Mouse (Mus musculus): ENCODE data around the gene Blzf1. TPM values are rescaled to one million over a fixed set of nuclear protein-coding genes. Genes with fewer than 3 reads are reported as not detected.

Gene Blzf1
- polyA plus RNA-seq, 1 experiment, result 5.0 TPM

DNA sequence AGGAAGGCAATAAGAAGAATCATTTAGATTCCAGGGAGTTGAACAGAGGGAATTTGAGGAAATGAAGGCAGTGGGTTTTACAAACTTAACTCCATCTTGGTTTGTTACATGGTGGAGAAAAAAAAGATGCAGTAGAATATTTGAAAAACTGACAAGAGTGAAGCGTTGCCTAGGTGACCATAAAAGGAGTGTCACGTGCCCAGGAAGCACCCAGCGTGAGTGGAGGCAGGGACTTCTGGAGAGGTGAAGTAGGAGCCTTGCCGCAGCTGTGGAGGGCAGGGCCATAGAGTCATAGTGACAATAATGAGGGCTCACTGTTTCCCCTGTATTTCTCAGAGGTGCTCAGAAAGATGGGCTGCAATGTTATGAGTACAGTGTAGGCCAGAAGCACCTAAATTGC, 28.0 kb downstream of the Blzf1 start:
- Histone ChIP-seq H3ac (ENCODE audit: control insufficient read depth, insufficient read length, low read depth) (no peak overlapping the region), H3K36me3 (ENCODE audit: control insufficient read depth, insufficient read depth) (no peaks in the 10 kb centered on the region), H3K79me2 (ENCODE audit: control insufficient read depth, insufficient read depth) (no peaks in the 10 kb centered on the region), H3K79me3 (ENCODE audit: low read depth) (no peaks in the 10 kb centered on the region), H3K27me3 (ENCODE audit: control insufficient read depth, insufficient read depth, insufficient read length) (no peaks in the 10 kb centered on the region), H3K4me3 (ENCODE audit: insufficient read depth, poor library complexity, severe bottlenecking) (no peak overlapping the region)
- TF ChIP-seq USF1 (IDR thresholded peaks at IDR 0.05; ENCODE audit: low read depth), result peak; percentile 52
- TF ChIP-seq MAX (IDR thresholded peaks at IDR 0.05), result no peak

DNA sequence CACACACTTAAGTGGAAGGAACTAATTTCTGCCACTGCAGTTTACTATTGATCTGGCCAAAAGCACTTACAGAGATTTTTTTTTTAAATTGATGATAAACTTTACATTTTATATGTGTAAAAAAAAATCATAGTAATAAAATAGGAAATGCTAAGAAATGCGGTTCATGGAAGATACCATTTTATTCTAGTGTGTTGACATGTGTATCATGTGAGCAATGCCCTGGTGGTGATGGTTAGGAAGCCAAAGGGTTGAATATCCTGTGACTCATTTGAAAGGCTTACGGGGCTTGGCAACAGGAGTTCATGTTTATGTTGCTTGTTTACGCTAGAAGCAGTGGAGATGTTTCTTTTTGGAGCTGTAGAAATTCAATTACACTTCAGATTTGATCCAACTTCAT, 30.7 kb downstream of the Blzf1 start:
- Histone ChIP-seq H3K27me3 (ENCODE audit: control insufficient read depth, insufficient read depth, insufficient read length) (no peaks in the 10 kb centered on the region), H3K36me3 (ENCODE audit: control insufficient read depth, insufficient read depth) (no peaks in the 10 kb centered on the region), H3K79me3 (ENCODE audit: low read depth) (no peaks in the 10 kb centered on the region), H3K4me3 (ENCODE audit: insufficient read depth, poor library complexity, severe bottlenecking) (no peak overlapping the region), H3ac (ENCODE audit: control insufficient read depth, insufficient read length, low read depth) (no peak overlapping the region), H3K79me2 (ENCODE audit: control insufficient read depth, insufficient read depth) (no peaks in the 10 kb centered on the region)
- peak; percentile 65 for TF ChIP-seq USF1 (IDR thresholded peaks at IDR 0.05; ENCODE audit: low read depth)
- TF ChIP-seq CEBPB (IDR thresholded peaks at IDR 0.05; ENCODE audit: low read depth), result no peak

GRCm38 (mm10) chr1:164275455-164275954, 31.8 kb downstream of the Blzf1 start, which contains the start of gene Ccdc181:
TSS of gene Ccdc181 (plus strand) at chr1:164275585.
- Histone ChIP-seq H3K36me3 (ENCODE audit: control insufficient read depth, insufficient read depth) (no peaks in the 10 kb centered on the region), H3K27me3 (ENCODE audit: control insufficient read depth, insufficient read depth, insufficient read length) (no peaks in the 10 kb centered on the region), H3K79me3 (ENCODE audit: low read depth) (no peaks in the 10 kb centered on the region), H3ac (ENCODE audit: control insufficient read depth, insufficient read length, low read depth) (peak within 1 kb of the TSS; percentile 76), H3K79me2 (ENCODE audit: control insufficient read depth, insufficient read depth) (no peaks in the 10 kb centered on the region), H3K4me3 (ENCODE audit: insufficient read depth, poor library complexity, severe bottlenecking) (peak within 1 kb of the TSS; percentile 39)
- TF ChIP-seq MYOD1 (IDR thresholded peaks at IDR 0.05; ENCODE audit: control insufficient read depth, insufficient read length, low read depth) (peak; percentile 7), CTCF (IDR thresholded peaks at IDR 0.05; ENCODE audit: control insufficient read depth, insufficient read depth, insufficient read length) (no peak)

DNA sequence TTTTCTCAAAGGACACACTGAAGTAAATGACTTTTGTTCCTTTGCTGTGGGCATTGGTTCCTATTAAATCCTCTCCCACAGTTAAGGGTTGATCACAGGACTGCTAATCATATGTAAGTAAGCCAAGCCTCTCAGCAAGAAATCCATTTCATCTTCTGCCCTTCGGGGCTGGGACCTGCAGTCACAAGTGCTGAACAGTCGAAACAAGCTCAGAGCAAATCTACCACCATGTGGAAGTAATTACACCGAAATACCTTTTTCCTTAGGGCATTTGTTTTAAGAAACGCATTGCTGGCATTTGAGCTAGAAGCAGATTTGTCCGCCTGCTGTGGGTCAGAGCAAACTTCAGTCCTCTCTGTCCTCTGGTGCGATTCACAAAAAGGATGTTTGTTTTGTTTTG, 33.6 kb downstream of the Blzf1 start:
- Histone ChIP-seq H3K36me3 (ENCODE audit: control insufficient read depth, insufficient read depth) (no peaks in the 10 kb centered on the region), H3K79me2 (ENCODE audit: control insufficient read depth, insufficient read depth) (no peaks in the 10 kb centered on the region), H3K4me3 (ENCODE audit: insufficient read depth, poor library complexity, severe bottlenecking) (no peak overlapping the region), H3K79me3 (ENCODE audit: low read depth) (no peaks in the 10 kb centered on the region), H3K27me3 (ENCODE audit: control insufficient read depth, insufficient read depth, insufficient read length) (no peaks in the 10 kb centered on the region), H3ac (ENCODE audit: control insufficient read depth, insufficient read length, low read depth) (no peak overlapping the region)
- TF ChIP-seq MYOD1 (IDR thresholded peaks at IDR 0.05; ENCODE audit: control insufficient read depth, insufficient read length, low read depth), result no peak
- TF ChIP-seq USF1 (IDR thresholded peaks at IDR 0.05; ENCODE audit: low read depth), result no peak
- no peak for TF ChIP-seq CTCF (IDR thresholded peaks at IDR 0.05; ENCODE audit: control insufficient read depth, insufficient read depth, insufficient read length)
- TF ChIP-seq CEBPB (IDR thresholded peaks at IDR 0.05; ENCODE audit: low read depth), result no peak
- no peak for TF ChIP-seq MYOG (IDR thresholded peaks at IDR 0.05; ENCODE audit: control insufficient read depth, extremely low read depth, insufficient read length)
- no peak for TF ChIP-seq FOSL1 (IDR thresholded peaks at IDR 0.05; ENCODE audit: insufficient read depth, low read length, poor library complexity, severe bottlenecking)
- no peak for TF ChIP-seq MAX (IDR thresholded peaks at IDR 0.05)

- H3K79me3 ChIP-seq (ENCODE audit: low read depth), result no peaks in the 10 kb centered on the region
- no peak overlapping the region for H3K4me3 ChIP-seq (ENCODE audit: insufficient read depth, poor library complexity, severe bottlenecking)
- H3K36me3 ChIP-seq (ENCODE audit: control insufficient read depth, insufficient read depth), result no peaks in the 10 kb centered on the region
- no peak for TF ChIP-seq MAX (IDR thresholded peaks at IDR 0.05)
- TF ChIP-seq CTCF (IDR thresholded peaks at IDR 0.05; ENCODE audit: control insufficient read depth, insufficient read depth, insufficient read length), result no peak
- TF ChIP-seq MYOG (IDR thresholded peaks at IDR 0.05; ENCODE audit: control insufficient read depth, extremely low read depth, insufficient read length), result no peak
- no peak for TF ChIP-seq CEBPB (IDR thresholded peaks at IDR 0.05; ENCODE audit: low read depth)
- no peak for TF ChIP-seq USF1 (IDR thresholded peaks at IDR 0.05; ENCODE audit: low read depth)
- TF ChIP-seq MYOD1 (IDR thresholded peaks at IDR 0.05; ENCODE audit: control insufficient read depth, insufficient read length, low read depth), result no peak
- TF ChIP-seq FOSL1 (IDR thresholded peaks at IDR 0.05; ENCODE audit: insufficient read depth, low read length, poor library complexity, severe bottlenecking), result no peak
- no peaks in the 10 kb centered on the region for H3K27me3 ChIP-seq (ENCODE audit: control insufficient read depth, insufficient read depth, insufficient read length)
- no peaks in the 10 kb centered on the region for H3K79me2 ChIP-seq (ENCODE audit: control insufficient read depth, insufficient read depth)
- no peak overlapping the region for H3ac ChIP-seq (ENCODE audit: control insufficient read depth, insufficient read length, low read depth)
These were observed 36.3 kb downstream of the Blzf1 start for GRCm38 (mm10) chr1:164270941-164271340.

GRCm38 (mm10) chr1:164261553-164261952, 45.7 kb downstream of the Blzf1 start:
- Histone ChIP-seq H3K4me3 (ENCODE audit: insufficient read depth, poor library complexity, severe bottlenecking) (no peak overlapping the region), H3K27me3 (ENCODE audit: control insufficient read depth, insufficient read depth, insufficient read length) (no peaks in the 10 kb centered on the region)

More at GRCm38 (mm10) chr1:164261553-164261952, 45.7 kb downstream of the Blzf1 start:
- no peak overlapping the region for H3ac ChIP-seq (ENCODE audit: control insufficient read depth, insufficient read length, low read depth)
- H3K79me2 ChIP-seq (ENCODE audit: control insufficient read depth, insufficient read depth), result peaks cover 7% of the 10 kb centered on the region
- H3K36me3 ChIP-seq (ENCODE audit: control insufficient read depth, insufficient read depth), result peaks cover 81% of the 10 kb centered on the region
- H3K79me3 ChIP-seq (ENCODE audit: low read depth), result peaks cover 6% of the 10 kb centered on the region
- TF ChIP-seq FOSL1 (IDR thresholded peaks at IDR 0.05; ENCODE audit: insufficient read depth, low read length, poor library complexity, severe bottlenecking) (peak; percentile 2), CEBPB (IDR thresholded peaks at IDR 0.05; ENCODE audit: low read depth) (peak; percentile 87), USF1 (IDR thresholded peaks at IDR 0.05; ENCODE audit: low read depth) (no peak)

Data from C2C12 (cell line).